Mouse (Mus musculus): ENCODE data around the gene Tssk6. TPM values are rescaled to one million over a fixed set of nuclear protein-coding genes. Genes with fewer than 3 reads are reported as not detected.

The Tssk6 gene
- 1 to 10 TPM in 1 of 2 experiments, under 1 TPM in 1; 0.53 to 1.1 TPM for total RNA-seq (2023)

DNA sequence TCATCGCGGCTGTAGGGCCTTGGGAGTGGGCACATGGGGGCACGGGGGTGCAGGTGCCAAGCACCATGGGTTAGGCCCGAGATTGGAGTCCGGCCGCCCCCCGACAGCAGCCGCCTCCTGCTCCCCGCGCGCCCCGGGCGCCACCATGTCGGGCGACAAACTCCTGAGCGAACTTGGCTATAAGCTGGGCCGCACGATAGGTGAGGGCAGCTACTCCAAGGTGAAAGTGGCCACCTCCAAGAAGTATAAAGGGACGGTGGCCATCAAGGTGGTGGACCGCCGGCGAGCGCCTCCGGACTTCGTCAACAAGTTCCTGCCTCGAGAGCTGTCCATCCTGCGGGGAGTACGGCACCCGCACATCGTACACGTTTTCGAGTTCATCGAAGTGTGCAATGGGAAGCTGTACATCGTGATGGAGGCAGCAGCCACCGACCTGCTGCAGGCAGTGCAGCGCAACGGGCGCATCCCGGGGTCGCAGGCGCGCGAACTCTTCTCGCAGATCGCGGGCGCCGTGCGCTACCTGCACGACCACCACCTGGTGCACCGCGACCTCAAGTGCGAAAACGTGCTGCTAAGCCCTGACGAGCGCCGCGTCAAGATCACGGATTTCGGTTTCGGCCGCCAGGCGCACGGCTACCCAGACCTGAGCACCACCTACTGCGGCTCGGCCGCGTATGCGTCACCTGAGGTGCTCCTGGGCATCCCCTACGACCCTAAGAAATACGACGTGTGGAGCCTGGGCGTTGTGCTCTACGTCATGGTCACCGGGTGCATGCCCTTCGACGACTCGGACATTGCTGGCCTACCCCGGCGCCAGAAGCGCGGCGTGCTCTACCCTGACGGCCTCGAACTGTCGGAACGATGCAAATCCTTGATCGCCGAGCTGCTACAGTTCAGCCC, at the start of gene Tssk6, which contains the start of the genes Ndufa13 and Yjefn3:
TSS of gene Tssk6 (plus strand) at position 22 of the 900 bp plus-strand sequence.
TSS of gene Ndufa13 (minus strand) at position 396 of the 900 bp plus-strand sequence.
TSS of gene Yjefn3 (minus strand) at position 550 of the 900 bp plus-strand sequence.

DNA sequence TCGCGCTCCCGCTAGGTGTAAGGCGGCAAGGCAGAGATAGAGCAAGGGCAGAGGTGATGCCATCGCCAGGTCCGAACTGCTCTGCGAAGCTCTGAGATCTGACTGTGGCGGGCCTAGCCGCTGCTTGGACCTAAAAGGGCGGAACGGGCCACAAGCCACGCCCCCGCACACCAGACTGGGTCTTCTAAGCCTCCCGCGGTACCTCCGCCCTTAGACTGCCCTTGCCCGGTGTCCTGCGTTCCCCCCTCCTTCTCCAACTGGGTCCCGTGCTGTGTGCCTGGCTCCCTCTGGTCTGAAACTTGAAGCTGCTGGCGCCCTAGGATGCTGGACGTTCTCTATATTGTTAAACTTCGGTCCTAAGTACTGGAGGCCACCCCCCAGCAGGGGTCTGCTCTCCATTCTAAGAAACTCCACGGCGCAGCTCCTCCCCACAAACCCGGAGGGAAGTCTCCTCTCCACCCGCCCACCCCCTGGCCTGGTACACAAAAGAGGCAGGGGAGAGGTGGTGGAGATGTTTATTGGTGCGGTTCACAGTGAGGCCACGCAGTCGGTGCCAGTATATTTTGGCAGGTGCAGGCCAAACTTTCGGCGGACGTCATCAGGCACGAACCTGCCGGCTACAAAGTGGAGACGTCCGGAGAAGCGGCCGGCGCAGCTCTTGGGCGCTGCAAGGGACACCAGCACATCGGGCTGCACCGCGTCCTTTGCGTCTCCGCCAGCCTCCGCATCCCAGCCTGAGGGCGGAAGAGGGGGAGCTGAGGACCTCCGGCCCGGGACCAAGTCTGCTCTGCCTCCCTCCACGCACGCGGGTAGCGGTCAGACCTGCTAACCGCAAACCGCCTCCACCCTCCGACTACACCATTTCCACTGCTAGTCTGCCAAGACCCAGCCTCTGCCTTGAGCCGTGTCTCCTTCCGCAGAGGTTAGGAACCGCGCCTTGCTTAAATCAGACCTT, 14.4 kb upstream of the Tssk6 start, which contains the start of gene Cilp2:
TSS of gene Cilp2 (minus strand) at position 399 of the 955 bp plus-strand sequence.

Other genes with a start within 250 kb of the Tssk6 start
- gene Zfp964, start 247.7 kb upstream of the Tssk6 start, total RNA-seq (2023), result under 1 TPM; 0.09 to 0.15 TPM
- 10 to 100 TPM; 21.2 to 23.3 TPM for gene Zfp869, start 191.5 kb upstream of the Tssk6 start, total RNA-seq (2023)
- gene Zfp963, start 152.2 kb upstream of the Tssk6 start, total RNA-seq (2023), result 1 to 10 TPM; 2.5 to 2.8 TPM
- not detected for gene Gm20422, start 127.3 kb upstream of the Tssk6 start, total RNA-seq (2023)
- gene Atp13a1, start 111.0 kb upstream of the Tssk6 start, total RNA-seq (2023), result 10 to 100 TPM; 25.0 to 29.1 TPM
- 10 to 100 TPM; 13.4 to 14.8 TPM for gene Zfp866, start 111.0 kb upstream of the Tssk6 start, total RNA-seq (2023)
- 100 to 1,000 TPM; 409 to 453 TPM for gene Gmip, start 93.5 kb upstream of the Tssk6 start, total RNA-seq (2023)
- gene Lpar2, start 79.8 kb upstream of the Tssk6 start, total RNA-seq (2023), result 1 to 10 TPM; 3.1 to 3.6 TPM
- gene Pbx4, start 69.7 kb upstream of the Tssk6 start, total RNA-seq (2023), result 1 to 10 TPM; 1.1 to 2.9 TPM
- gene Cilp2, start 14.5 kb upstream of the Tssk6 start, total RNA-seq (2023), result not detected
- 10 to 100 TPM; 57.7 to 58.4 TPM for gene Ndufa13, start 374 bp downstream of the Tssk6 start, total RNA-seq (2023)
- gene Yjefn3, start 528 bp downstream of the Tssk6 start, total RNA-seq (2023), result not detected
- gene Gatad2a, start 94.2 kb downstream of the Tssk6 start, total RNA-seq (2023), result 10 to 100 TPM; 65.9 to 67.4 TPM
- 10 to 100 TPM; 69.7 to 79.3 TPM for gene Mau2, start 140.6 kb downstream of the Tssk6 start, total RNA-seq (2023)
- 10 to 100 TPM; 26.8 to 28.6 TPM for gene Sugp1, start 140.6 kb downstream of the Tssk6 start, total RNA-seq (2023)
- gene Tm6sf2, start 170.7 kb downstream of the Tssk6 start, total RNA-seq (2023), result not detected
- not detected for gene Hapln4, start 181.3 kb downstream of the Tssk6 start, total RNA-seq (2023)
- gene Ncan, start 218.7 kb downstream of the Tssk6 start, total RNA-seq (2023), result not detected
- gene Nr2c2ap, start 229.1 kb downstream of the Tssk6 start, total RNA-seq (2023), result 10 to 100 TPM in 1 of 2 experiments, 1 to 10 TPM in 1; 9.9 to 12.9 TPM
- gene Rfxank, start 237.0 kb downstream of the Tssk6 start, total RNA-seq (2023), result 10 to 100 TPM in 1 of 2 experiments, 1 to 10 TPM in 1; 9.8 to 16.9 TPM
- gene Borcs8, start 237.3 kb downstream of the Tssk6 start, total RNA-seq (2023), result 10 to 100 TPM; 35.8 to 41.5 TPM
- under 1 TPM; 0.53 to 0.78 TPM for gene Mef2b, start 237.5 kb downstream of the Tssk6 start, total RNA-seq (2023)

Data from neutrophil, adult 59 days (primary cell).